Mouse (Mus musculus) embryo, embryonic 11.5 days (tissue): ENCODE measurements around the gene Carns1.
"Not testable (repeated sequence)": the region's sequence is repeated elsewhere in the genome, so short reads cannot be mapped to it uniquely, and the experiment has no call there.

Experiments
- DNase-seq: peaks from one replicate; pipeline ENCODE4 v3.0.0-alpha.2; 2012; ENCODE audit warnings: low read depth, low spot score

The Carns1 gene

GRCm38 (mm10) chr19:4131768-4132167 is 43.5 kb downstream of the Carns1 start:
- DNase-seq, result no peak

GRCm38 (mm10) chr19:4131075-4131474 is 44.2 kb downstream of the Carns1 start:
- no peak for DNase-seq

DNA sequence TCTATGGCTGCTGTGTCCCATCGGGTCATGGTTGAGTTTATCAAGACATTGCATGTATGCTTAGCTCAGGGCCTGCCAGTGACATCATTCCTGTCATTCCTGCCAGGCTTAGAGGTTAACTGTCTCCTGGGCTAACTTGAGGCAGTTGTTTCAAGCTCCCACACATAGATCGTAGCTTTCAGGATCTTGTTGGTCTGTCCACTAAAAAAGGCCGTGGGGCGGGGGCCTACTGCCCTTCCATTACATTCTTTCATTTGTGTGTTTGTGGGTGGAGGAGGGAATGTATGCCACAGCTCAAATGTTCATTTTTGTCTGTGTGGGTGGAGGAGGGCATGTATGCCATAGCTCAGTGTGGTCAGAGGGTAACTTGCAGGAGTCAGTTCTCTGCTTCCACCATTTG is 45.2 kb downstream of the Carns1 start:
- no peak for DNase-seq

GRCm38 (mm10) chr19:4129462-4129861 is 45.8 kb downstream of the Carns1 start:
- DNase-seq, result no peak

GRCm38 (mm10) chr19:4126759-4127495 is 48.4 kb downstream of the Carns1 start:
- DNase-seq, result no peak

DNA sequence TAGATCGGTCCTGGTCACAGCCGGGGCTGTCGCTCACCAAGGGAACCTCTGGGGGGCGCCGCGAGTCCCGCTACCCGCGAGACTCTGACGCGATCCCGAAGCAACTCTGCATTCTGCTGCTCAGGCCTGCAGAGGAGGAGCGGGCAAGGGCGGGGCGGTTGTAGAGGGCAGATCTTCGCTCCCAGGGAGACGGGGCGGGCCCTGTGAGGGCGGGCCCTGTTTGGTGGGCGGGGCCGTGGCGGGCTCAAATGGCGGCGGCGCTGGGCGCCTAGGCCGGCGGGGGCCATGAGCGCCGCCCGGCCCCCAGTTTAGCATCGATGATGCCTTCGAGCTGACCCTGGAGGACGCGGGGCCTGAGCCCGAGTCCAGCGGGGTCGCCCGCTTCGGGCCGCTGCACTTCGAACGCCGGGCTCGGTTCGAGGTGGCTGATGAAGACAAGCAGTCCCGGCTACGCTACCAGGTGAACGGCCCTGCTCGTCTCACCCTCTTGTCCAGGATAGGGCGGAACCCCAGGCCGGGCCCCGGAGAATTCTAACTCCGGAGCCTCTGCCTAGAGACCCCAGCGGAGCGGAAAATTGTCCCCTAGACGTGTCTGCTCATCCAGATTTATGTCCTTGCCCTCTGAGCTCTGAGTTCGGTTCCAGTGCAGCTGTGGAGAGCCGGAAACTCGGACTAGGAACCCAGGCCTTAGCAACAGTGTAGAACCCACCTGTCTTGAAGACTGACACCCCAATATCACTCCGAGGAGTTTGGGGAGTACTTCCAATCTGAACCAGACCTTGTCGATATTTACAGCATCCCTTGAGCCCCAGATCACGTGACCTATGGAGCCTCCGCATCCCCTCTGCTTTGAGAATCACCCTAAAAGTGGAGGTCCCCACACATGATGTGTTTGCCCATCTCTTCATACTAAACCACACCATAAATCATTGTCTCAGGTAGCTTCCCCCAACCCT is 49.3 kb downstream of the Carns1 start, which contains the start of gene Aip:
Gene Aip, minus strand, starts transcription at position 118 of the 956 bp plus-strand sequence.
- peak; percentile 94 for DNase-seq

- not testable (repeated sequence) for DNase-seq
These were observed 50.0 kb downstream of the Carns1 start for GRCm38 (mm10) chr19:4125268-4125667.

DNA sequence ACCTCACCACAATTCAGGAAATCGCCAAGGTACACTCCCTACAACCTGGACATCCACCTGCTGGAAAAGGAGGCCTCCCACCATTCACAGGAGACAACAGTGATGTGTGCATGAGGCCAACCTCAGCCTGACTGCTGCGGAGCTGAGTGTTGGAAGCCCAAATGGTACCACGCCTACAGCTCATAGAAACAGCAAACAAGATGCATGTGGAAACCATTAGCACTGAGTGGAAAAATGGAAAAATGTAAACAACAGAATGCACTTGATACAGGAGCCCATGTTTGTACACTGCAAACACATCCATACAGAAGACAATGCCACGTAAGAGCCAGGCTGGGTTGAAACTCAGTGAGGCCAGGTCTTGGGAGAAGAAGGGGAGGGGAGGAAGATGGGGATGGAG is 50.8 kb downstream of the Carns1 start:
- no peak for DNase-seq

- DNase-seq, result no peak
These were observed 52.6 kb downstream of the Carns1 start for GRCm38 (mm10) chr19:4122411-4123370.

- not testable (repeated sequence) for DNase-seq
These were observed 53.4 kb downstream of the Carns1 start for GRCm38 (mm10) chr19:4121896-4122295.

- DNase-seq, result peak; percentile 96
These were observed 54.0 kb downstream of the Carns1 start for GRCm38 (mm10) chr19:4121097-4121805.

GRCm38 (mm10) chr19:4120496-4120895 is 54.8 kb downstream of the Carns1 start:
- DNase-seq, result no peak

GRCm38 (mm10) chr19:4119716-4120487 is 55.4 kb downstream of the Carns1 start:
- DNase-seq, result no peak

DNA sequence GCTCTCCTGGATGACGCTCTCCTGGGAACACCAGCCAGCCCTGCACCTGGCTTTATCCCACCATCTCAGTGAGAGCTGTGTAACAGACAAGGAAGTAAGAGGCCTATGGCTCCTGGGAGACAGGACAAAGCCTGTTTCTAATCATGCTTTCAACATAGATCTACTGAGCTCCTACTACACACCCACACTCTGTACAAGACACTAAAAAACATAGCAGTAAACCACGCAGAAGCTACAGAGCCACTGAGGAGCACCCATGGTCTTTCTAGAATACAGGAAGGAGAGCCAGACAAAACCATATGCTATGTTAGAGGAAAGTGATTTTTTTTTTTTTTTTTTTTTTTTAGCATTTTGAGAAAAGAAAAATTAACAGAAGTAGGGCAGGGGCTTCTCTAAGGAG is 56.9 kb downstream of the Carns1 start:
- DNase-seq, result no peak

- DNase-seq, result no peak
These were observed 58.3 kb downstream of the Carns1 start for GRCm38 (mm10) chr19:4117006-4117405.

GRCm38 (mm10) chr19:4115816-4116215 is 59.5 kb downstream of the Carns1 start:
- no peak for DNase-seq

- DNase-seq, result no peak
These were observed 60.1 kb downstream of the Carns1 start for GRCm38 (mm10) chr19:4115144-4115543.

- no peak for DNase-seq
These were observed 60.7 kb downstream of the Carns1 start for GRCm38 (mm10) chr19:4114551-4114950.
